34 mouse cellular contexts compared by ENCODE assay signal in the genomic region with DNA sequence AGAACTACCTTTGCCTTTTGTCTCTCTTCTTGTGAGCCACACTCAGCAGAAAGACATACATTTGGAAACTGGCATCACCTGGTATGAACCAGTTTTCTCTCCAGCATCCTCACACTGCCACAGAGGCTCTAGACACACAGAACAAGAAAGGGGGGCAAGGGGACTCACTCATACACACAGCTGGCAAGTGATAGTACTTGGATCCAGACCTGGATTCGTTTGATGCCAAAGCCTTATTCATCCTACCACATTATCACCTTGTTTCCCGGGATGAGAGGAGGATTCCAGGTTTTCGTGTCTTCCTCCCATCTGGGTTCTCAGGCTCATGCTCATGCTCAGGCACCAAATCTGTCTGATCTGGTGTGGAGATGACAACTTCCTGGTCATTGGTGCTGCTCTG.
"Had no signal": no experiment of that assay in that cellular context is flagged by ENCODE, and none has a peak within 500 bp of the region (broad histone marks: within the 10 kb centered on the region; RNA-seq: fewer than 3 reads in every experiment).

No protein-coding gene starts in this region.

- H3K9ac ChIP-seq: heart, embryonic 12.5 days; heart, embryonic 13.5 days; heart, embryonic 15.5 days; hindbrain, embryonic 12.5 days; hindbrain, embryonic 13.5 days; hindbrain, embryonic 14.5 days; hindbrain, embryonic 15.5 days; intestine, embryonic 15.5 days; kidney, embryonic 15.5 days had no signal

- H3K27me3 ChIP-seq: heart, embryonic 12.5 days; heart, embryonic 13.5 days; heart, embryonic 15.5 days; hindbrain, embryonic 12.5 days; hindbrain, embryonic 13.5 days; hindbrain, embryonic 15.5 days; intestine, embryonic 15.5 days; kidney, embryonic 15.5 days had no signal

- H3K36me3 ChIP-seq: heart, embryonic 10.5 days; heart, embryonic 12.5 days; heart, embryonic 13.5 days; heart, embryonic 15.5 days; hindbrain, embryonic 10.5 days; hindbrain, embryonic 12.5 days; hindbrain, embryonic 13.5 days; hindbrain, embryonic 15.5 days; intestine, embryonic 15.5 days; kidney, embryonic 15.5 days had no signal

- H3K4me3 ChIP-seq: heart, embryonic 10.5 days; heart, embryonic 12.5 days; heart, embryonic 13.5 days; heart, embryonic 15.5 days; hindbrain, embryonic 10.5 days; hindbrain, embryonic 12.5 days; hindbrain, embryonic 13.5 days; hindbrain, embryonic 15.5 days; intestine, embryonic 15.5 days; kidney, embryonic 15.5 days; left cerebral cortex, adult 2 months had no signal

- DNase-seq: heart, postnatal 10 days; heart, postnatal 14 days; heart, postnatal 36 days; heart, postnatal 4 days; kidney, adult 11 months; kidney, adult 18-20 months; kidney, adult 2 months; kidney, adult 8-10 months; kidney, adult 9 months; kidney, postnatal 10 days; kidney, postnatal 14 days; kidney, postnatal 25 days; kidney, postnatal 36 days; kidney, postnatal 4 days; layer of hippocampus, postnatal 36 days had no signal

- H3K9me3 ChIP-seq: heart, embryonic 10.5 days; heart, embryonic 12.5 days; heart, embryonic 13.5 days; heart, embryonic 15.5 days; hindbrain, embryonic 10.5 days; hindbrain, embryonic 12.5 days; hindbrain, embryonic 13.5 days; hindbrain, embryonic 15.5 days; intestine, embryonic 15.5 days; kidney, embryonic 15.5 days had no signal

- H3K4me1 ChIP-seq: hindbrain, embryonic 10.5 days; hindbrain, embryonic 12.5 days; hindbrain, embryonic 13.5 days; hindbrain, embryonic 15.5 days; intestine, embryonic 15.5 days; kidney, embryonic 15.5 days had no signal

- H3K27ac ChIP-seq: heart, embryonic 10.5 days; heart, embryonic 13.5 days; heart, embryonic 15.5 days; hindbrain, embryonic 10.5 days; hindbrain, embryonic 12.5 days; hindbrain, embryonic 13.5 days; hindbrain, embryonic 14.5 days; hindbrain, embryonic 15.5 days; hindbrain, postnatal 0 days; intestine, embryonic 15.5 days; kidney, embryonic 15.5 days; kidney, postnatal 0 days; left cerebral cortex, adult 2 months had no signal

- H3K4me2 ChIP-seq: heart, embryonic 11.5 days; heart, embryonic 12.5 days; heart, embryonic 13.5 days; heart, embryonic 15.5 days; hindbrain, embryonic 12.5 days; hindbrain, embryonic 13.5 days; hindbrain, embryonic 14.5 days; hindbrain, embryonic 15.5 days; intestine, embryonic 15.5 days; kidney, embryonic 15.5 days had no signal

- ATAC-seq: hindbrain, embryonic 16.5 days; hindbrain, postnatal 0 days; inflammation-experienced regulatory T-cells, adult 6 months; intestine, embryonic 15.5 days; intestine, embryonic 16.5 days; intestine, postnatal 0 days had no signal
